Mouse (Mus musculus): ENCODE measurements around the gene Zc3h13. TPM values are rescaled to one million over a fixed set of nuclear protein-coding genes. Genes with fewer than 3 reads are reported as not detected.

The Zc3h13 gene
- total and polyA plus RNA-seq, 2 experiments from 2014 or later = 13.5 to 43.1 TPM

- no peak within 1 kb of the TSS for H3K27ac ChIP-seq
- ATAC-seq = no peak
- no peaks in the 10 kb centered on the region for H3K27me3 ChIP-seq (ENCODE audit: insufficient read depth, low read length)
- TF ChIP-seq CTCF (IDR thresholded peaks at IDR 0.05; ENCODE audit: low read depth) = no peak
- no peak within 1 kb of the TSS for H3K9ac ChIP-seq (replicated peaks; ENCODE audit: low read length)
- no peaks in the 10 kb centered on the region for H3K9me3 ChIP-seq (ENCODE audit: low read length)
- H3K4me2 ChIP-seq (ENCODE audit: low read depth, low read length) = no peak within 1 kb of the TSS
- H3K36me3 ChIP-seq (ENCODE audit: insufficient read depth, low read length) = no peaks in the 10 kb centered on the region
- no peaks in the 10 kb centered on the region for H3K4me1 ChIP-seq (ENCODE audit: insufficient read depth, low read length)
- H3K4me3 ChIP-seq (ENCODE audit: low read length) = no peak within 1 kb of the TSS
- 86% methylated on average over 5 of the region's 5 CpGs for WGBS
- no peak for DNase-seq (ENCODE audit: low spot score)
Measured at GRCm38 (mm10) chr14:75242087-75242486, 42.1 kb upstream of the Zc3h13 start, which contains the start of gene Cpb2. Gene Cpb2, plus strand, starts transcription at chr14:75242287.

- no peak for TF ChIP-seq CTCF (IDR thresholded peaks at IDR 0.05; ENCODE audit: low read depth)
- Histone ChIP-seq H3K36me3 (ENCODE audit: insufficient read depth, low read length) (no peaks in the 10 kb centered on the region), H3K27me3 (ENCODE audit: insufficient read depth, low read length) (no peaks in the 10 kb centered on the region), H3K4me2 (ENCODE audit: low read depth, low read length) (no peak overlapping the region), H3K9me3 (ENCODE audit: low read length) (no peaks in the 10 kb centered on the region), H3K4me1 (ENCODE audit: insufficient read depth, low read length) (no peaks in the 10 kb centered on the region), H3K9ac (replicated peaks; ENCODE audit: low read length) (no peak overlapping the region), H3K4me3 (ENCODE audit: low read length) (no peak overlapping the region), H3K27ac (no peak overlapping the region)
- WGBS = 64% methylated on average over 11 of the region's 11 CpGs
- no peak for ATAC-seq
- DNase-seq (ENCODE audit: low spot score) = no peak
Measured at GRCm38 (mm10) chr14:75246024-75247000, 37.9 kb upstream of the Zc3h13 start.

- no peak overlapping the region for H3K27ac ChIP-seq
- no peaks in the 10 kb centered on the region for H3K9me3 ChIP-seq (ENCODE audit: low read length)
- no peak for ATAC-seq
- no peaks in the 10 kb centered on the region for H3K4me1 ChIP-seq (ENCODE audit: insufficient read depth, low read length)
- H3K4me3 ChIP-seq (ENCODE audit: low read length) = no peak overlapping the region
- H3K36me3 ChIP-seq (ENCODE audit: insufficient read depth, low read length) = no peaks in the 10 kb centered on the region
- 86% methylated on average over 3 of the region's 3 CpGs for WGBS
- H3K9ac ChIP-seq (replicated peaks; ENCODE audit: low read length) = no peak overlapping the region
- no peak for DNase-seq (ENCODE audit: low spot score)
- H3K27me3 ChIP-seq (ENCODE audit: insufficient read depth, low read length) = no peaks in the 10 kb centered on the region
- no peak overlapping the region for H3K4me2 ChIP-seq (ENCODE audit: low read depth, low read length)
- TF ChIP-seq CTCF (IDR thresholded peaks at IDR 0.05; ENCODE audit: low read depth) = no peak
Measured at GRCm38 (mm10) chr14:75250432-75250831, 33.7 kb upstream of the Zc3h13 start.

- Histone ChIP-seq H3K9ac (replicated peaks; ENCODE audit: low read length) (no peak overlapping the region), H3K4me2 (ENCODE audit: low read depth, low read length) (no peak overlapping the region), H3K9me3 (ENCODE audit: low read length) (no peaks in the 10 kb centered on the region), H3K27ac (no peak overlapping the region), H3K36me3 (ENCODE audit: insufficient read depth, low read length) (no peaks in the 10 kb centered on the region), H3K4me3 (ENCODE audit: low read length) (no peak overlapping the region), H3K4me1 (ENCODE audit: insufficient read depth, low read length) (no peaks in the 10 kb centered on the region), H3K27me3 (ENCODE audit: insufficient read depth, low read length) (no peaks in the 10 kb centered on the region)
- ATAC-seq = no peak
- DNase-seq (ENCODE audit: low spot score) = no peak
- peak; percentile 54 for TF ChIP-seq CTCF (IDR thresholded peaks at IDR 0.05; ENCODE audit: low read depth)
- WGBS = 41% methylated on average over 5 of the region's 5 CpGs
Measured at GRCm38 (mm10) chr14:75256521-75256920, 27.7 kb upstream of the Zc3h13 start.

GRCm38 (mm10) chr14:75269531-75269930 is 14.6 kb upstream of the Zc3h13 start:
- 92% methylated on average over 5 of the region's 5 CpGs for WGBS
- Histone ChIP-seq H3K27ac (no peak overlapping the region), H3K27me3 (ENCODE audit: insufficient read depth, low read length) (no peaks in the 10 kb centered on the region), H3K36me3 (ENCODE audit: insufficient read depth, low read length) (no peaks in the 10 kb centered on the region), H3K4me2 (ENCODE audit: low read depth, low read length) (no peak overlapping the region), H3K9me3 (ENCODE audit: low read length) (no peaks in the 10 kb centered on the region), H3K4me3 (ENCODE audit: low read length) (no peak overlapping the region), H3K4me1 (ENCODE audit: insufficient read depth, low read length) (no peaks in the 10 kb centered on the region), H3K9ac (replicated peaks; ENCODE audit: low read length) (no peak overlapping the region)
- no peak for DNase-seq (ENCODE audit: low spot score)
- ATAC-seq = no peak
- no peak for TF ChIP-seq CTCF (IDR thresholded peaks at IDR 0.05; ENCODE audit: low read depth)

- WGBS = 81% methylated on average over 6 of the region's 6 CpGs
- no peak for DNase-seq (ENCODE audit: low spot score)
- ATAC-seq = no peak
- Histone ChIP-seq H3K4me1 (ENCODE audit: insufficient read depth, low read length) (no peaks in the 10 kb centered on the region), H3K4me2 (ENCODE audit: low read depth, low read length) (no peak overlapping the region), H3K4me3 (ENCODE audit: low read length) (no peak overlapping the region), H3K27me3 (ENCODE audit: insufficient read depth, low read length) (no peaks in the 10 kb centered on the region), H3K36me3 (ENCODE audit: insufficient read depth, low read length) (no peaks in the 10 kb centered on the region), H3K9ac (replicated peaks; ENCODE audit: low read length) (no peak overlapping the region), H3K27ac (no peak overlapping the region), H3K9me3 (ENCODE audit: low read length) (no peaks in the 10 kb centered on the region)
- no peak for TF ChIP-seq CTCF (IDR thresholded peaks at IDR 0.05; ENCODE audit: low read depth)
Measured at GRCm38 (mm10) chr14:75279716-75280115, 4.5 kb upstream of the Zc3h13 start.

- Histone ChIP-seq H3K27ac (no peak overlapping the region), H3K9me3 (ENCODE audit: low read length) (no peaks in the 10 kb centered on the region), H3K9ac (replicated peaks; ENCODE audit: low read length) (no peak overlapping the region), H3K4me2 (ENCODE audit: low read depth, low read length) (no peak overlapping the region), H3K4me1 (ENCODE audit: insufficient read depth, low read length) (peaks cover 5% of the 10 kb centered on the region), H3K36me3 (ENCODE audit: insufficient read depth, low read length) (no peaks in the 10 kb centered on the region), H3K4me3 (ENCODE audit: low read length) (no peak overlapping the region), H3K27me3 (ENCODE audit: insufficient read depth, low read length) (no peaks in the 10 kb centered on the region)
- no peak for TF ChIP-seq CTCF (IDR thresholded peaks at IDR 0.05; ENCODE audit: low read depth)
- 62% methylated on average over 5 of the region's 5 CpGs for WGBS
- DNase-seq (ENCODE audit: low spot score) (no peak), ATAC-seq (no peak)
Measured at GRCm38 (mm10) chr14:75280406-75280805, 3.8 kb upstream of the Zc3h13 start.

Data from hindbrain, postnatal 0 days (tissue).